9 mouse cellular contexts compared by ENCODE assay signal in the genomic region with DNA sequence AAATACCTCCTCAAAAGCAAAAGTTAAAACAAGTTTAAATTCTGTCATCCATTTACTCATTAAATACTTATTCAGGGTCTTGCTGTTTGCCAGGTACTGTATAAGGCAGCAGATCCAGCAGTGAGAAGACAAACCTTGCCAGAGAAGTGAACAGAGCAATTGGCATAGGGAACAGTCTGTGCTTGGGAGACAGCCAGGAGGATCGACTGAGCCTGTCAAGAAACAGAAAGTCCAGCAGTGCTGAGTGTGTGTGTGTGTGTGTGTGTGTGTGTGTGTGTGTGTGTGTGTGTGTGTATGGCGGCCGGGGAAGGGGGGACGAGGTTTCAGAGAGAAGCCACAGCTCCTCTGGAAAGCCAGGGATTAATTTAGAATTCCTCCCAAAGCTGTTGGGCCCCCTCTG. TPM values are rescaled to one million over a fixed set of nuclear protein-coding genes. Genes with fewer than 3 reads are reported as not detected.
DNase-seq lines count a peak whose midpoint lies in the region; ATAC-seq lines count a peak whose summit lies in the region.
"Had no signal": no experiment of that assay in that cellular context is flagged by ENCODE, and none has a peak within 500 bp of the region (broad histone marks: within the 10 kb centered on the region; RNA-seq: fewer than 3 reads in every experiment).

No protein-coding gene starts in this region.

- no peaks in the 10 kb centered on the region for H3K36me3 ChIP-seq in heart, embryonic 15.5 days
- no peaks in the 10 kb centered on the region for H3K36me3 ChIP-seq in stomach, embryonic 14.5 days (ENCODE audit: control insufficient read depth, insufficient read depth, low read length)
- H3K36me3 ChIP-seq: neural tube, embryonic 12.5 days had no signal

- H3K4me1 ChIP-seq in heart, embryonic 15.5 days (replicated peaks), result peaks cover 30% of the 10 kb centered on the region
- peaks cover 13% of the 10 kb centered on the region; the same call in 1 of the 2 replicates for H3K4me1 ChIP-seq in stomach, embryonic 14.5 days (ENCODE audit: control insufficient read depth, insufficient read depth, low read length)
- H3K4me1 ChIP-seq: neural tube, embryonic 12.5 days had no signal

- no peaks in the 10 kb centered on the region for H3K27me3 ChIP-seq in heart, embryonic 15.5 days
- H3K27me3 ChIP-seq in stomach, embryonic 14.5 days (ENCODE audit: control insufficient read depth, insufficient read depth, low read length), result no peaks in the 10 kb centered on the region
- H3K27me3 ChIP-seq: neural tube, embryonic 12.5 days had no signal

- H3K4me3 ChIP-seq in heart, embryonic 15.5 days, result no peak overlapping the region
- no peak overlapping the region for H3K4me3 ChIP-seq in stomach, embryonic 14.5 days (ENCODE audit: low read depth, low read length)
- H3K4me3 ChIP-seq: neural tube, embryonic 12.5 days had no signal

- no peaks in the 10 kb centered on the region for H3K9me3 ChIP-seq in heart, embryonic 15.5 days (replicated peaks)
- H3K9me3 ChIP-seq in stomach, embryonic 14.5 days (ENCODE audit: control insufficient read depth, low read depth, low read length), result no peaks in the 10 kb centered on the region
- H3K9me3 ChIP-seq: neural tube, embryonic 12.5 days had no signal

- peak; percentile 74 to 84 for DNase-seq in adrenal gland, adult (ENCODE audit: inconsistent age in 2 of 2, low spot score in 1 of 2)
- DNase-seq in adrenal gland, postnatal 4 days (ENCODE audit: low spot score in 2 of 2), result no peak
- peak; percentile 65 for DNase-seq in urinary bladder, postnatal 14 days (ENCODE audit: low spot score)
- DNase-seq in urinary bladder, adult 18-20 months (ENCODE audit: low spot score in 2 of 2), result no peak
- peak; percentile 34 to 58 for DNase-seq in left cerebral cortex, postnatal 36 days (ENCODE audit: low spot score in 2 of 2)
- no peak for DNase-seq in MN1 (ENCODE audit: low spot score)

- peak overlapping the region; percentile 49 for H3K27ac ChIP-seq in heart, embryonic 15.5 days
- H3K27ac ChIP-seq in stomach, embryonic 14.5 days (ENCODE audit: low read length), result no peak overlapping the region
- H3K27ac ChIP-seq: neural tube, embryonic 12.5 days had no signal

- H3K9ac ChIP-seq in heart, embryonic 15.5 days, result no peak overlapping the region
- H3K9ac ChIP-seq in stomach, embryonic 14.5 days (replicated peaks; ENCODE audit: low read depth, low read length), result no peak overlapping the region
- H3K9ac ChIP-seq: neural tube, embryonic 12.5 days had no signal

- WGBS in heart, embryonic 15.5 days, result 29% methylated on average over 4 of the region's 4 CpGs
- WGBS in stomach, embryonic 14.5 days, result 33% methylated on average over 4 of the region's 4 CpGs

- 0 out of 2 replicates have a peak overlapping the region, but pooled peaks have one; percentile 7 for H3K4me2 ChIP-seq in heart, embryonic 15.5 days
- H3K4me2 ChIP-seq in stomach, embryonic 14.5 days (replicated peaks; ENCODE audit: low read depth, low read length), result no peak overlapping the region
- H3K4me2 ChIP-seq: neural tube, embryonic 12.5 days had no signal

- peak; percentile 62; the same call in 1 of the 2 replicates for ATAC-seq in heart, embryonic 15.5 days (replicated peaks; ENCODE audit: insufficient number of reproducible peaks, insufficient read depth, low FRiP score, low read depth)
- ATAC-seq in stomach, embryonic 14.5 days (ENCODE audit: insufficient number of reproducible peaks, insufficient read depth, low FRiP score, low read depth), result peak; percentile 67; the same call in 1 of the 2 replicates

- intact Hi-C loops in left cerebral cortex, postnatal 36 days (cut with DNase I), result no loop called here

RNA-seq across cellular contexts. Expression of gene Ssbp2, which starts 17.9 kb away (rescaled TPM):
- total RNA-seq in adrenal gland, postnatal 4 days (2021), result 10 to 100 TPM; 42.0 to 50.9 TPM
- 96.8 and 100 TPM in 2 replicates for polyA plus RNA-seq in heart, embryonic 15.5 days (2015; fragmentation: Nextera tagmentation; extraction: Ambion mirVana)
- 100 to 1,000 TPM; 152 to 159 TPM for total RNA-seq in left cerebral cortex, postnatal 36 days (2021)
- 161 and 171 TPM in 2 replicates for polyA plus RNA-seq in stomach, embryonic 14.5 days (2014; fragmentation: Nextera tagmentation; extraction: Ambion mirVana)

Comparison
In these comparisons a context has a peak if more than half of its experiments do, and no peak if none do; other contexts are left out.
1. DNase-seq: peak in adrenal gland, adult (2 of 2), urinary bladder, postnatal 14 days (single experiment) and left cerebral cortex, postnatal 36 days (2 of 2); none in adrenal gland, postnatal 4 days (0 of 2), urinary bladder, adult 18-20 months (0 of 2) and MN1 (single experiment).